Mouse (Mus musculus) layer of hippocampus, adult 2 months (tissue): ENCODE measurements around the gene Ptgds. TPM values are rescaled to one million over a fixed set of nuclear protein-coding genes. Genes with fewer than 3 reads are reported as not detected.

Source experiments
- DNase-seq, 2 experiments: peaks; one replicate each; pipeline ENCODE4 v3.0.0; 2022; ENCODE audit warnings: low spot score in 2 of 2
- H3K27ac ChIP-seq: fragments of 200-600 bp; 2 replicates; pipeline ENCODE4 v1.8.1; 2022
- H3K4me3 ChIP-seq: fragments of 200-600 bp; 2 replicates; pipeline ENCODE4 v1.8.1; 2022; ENCODE audit warnings: mild to moderate bottlenecking
- CTCF ChIP-seq: fragments of 200-600 bp; conservative IDR thresholded peaks from 2 replicates; pipeline ENCODE4 v1.8.1; 2022; ENCODE audit warnings: antibody characterized with exemption, mild to moderate bottlenecking, moderate library complexity
- long read RNA-seq, 2 experiments: library from polyadenylated mRNA; stranded (forward); transcript quantifications; one replicate each; pipeline ENCODE4 v2.0.0; 2021; ENCODE audit warnings: borderline mapping rate in 2 of 2
- total RNA-seq, 2 experiments: library from RNA; stranded (reverse); gene quantifications; 2 replicates each; pipeline ENCODE4 v1.2.3; 2021

Gene Ptgds
- 100 to 1,000 TPM; 541 to 735 TPM for total RNA-seq
- long read RNA-seq, experiment 1, transcript Ptgds-203 (7 exons, 775 nt): minor isoform, 116 of 665 reads
- long read RNA-seq, experiment 1, transcript Ptgds-201 (7 exons, 901 nt): major isoform, 515 of 665 reads
- long read RNA-seq, experiment 1, transcript Ptgds-205 (5 exons, 1,327 nt): minor isoform, 7 of 665 reads
- long read RNA-seq, experiment 1, partial matches to known transcripts: 21 of 665 reads
- long read RNA-seq, experiment 1, other reads (novel, unspliced or antisense): 4 of 665 reads
- long read RNA-seq, experiment 2, transcript Ptgds-204 (6 exons, 645 nt): minor isoform, 10 of 573 reads
- long read RNA-seq, experiment 2, transcript Ptgds-205 (5 exons, 1,327 nt): minor isoform, 9 of 573 reads
- long read RNA-seq, experiment 2, transcript Ptgds-203 (7 exons, 775 nt): minor isoform, 99 of 573 reads
- long read RNA-seq, experiment 2, transcript Ptgds-201 (7 exons, 901 nt): major isoform, 418 of 573 reads
- long read RNA-seq, experiment 2, partial matches to known transcripts: 17 of 573 reads
- long read RNA-seq, experiment 2, other reads (novel, unspliced or antisense): 20 of 573 reads

DNA sequence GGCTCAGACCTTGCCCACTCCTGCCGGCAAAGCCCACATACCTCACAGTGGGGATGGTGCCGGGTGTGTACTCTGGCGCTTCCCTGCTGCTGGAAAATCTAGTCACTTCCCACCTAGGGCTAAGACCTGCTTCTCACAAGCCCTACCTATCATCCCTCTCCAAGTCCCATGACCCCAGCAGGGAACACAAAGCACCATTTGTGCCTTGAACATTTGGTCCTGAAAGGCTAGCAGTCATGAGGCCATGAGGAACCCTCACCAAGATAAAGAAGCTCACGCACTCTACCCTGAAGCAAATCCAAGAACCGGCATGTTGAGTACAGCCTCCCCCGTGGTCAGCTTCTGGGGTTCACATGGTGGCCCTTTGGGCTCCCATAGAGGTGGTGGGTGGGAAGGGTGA, at the start of gene Ptgds:
Gene Ptgds, minus strand, starts transcription at position 78 of the 400 bp plus-strand sequence.
- Histone ChIP-seq H3K4me3 (peak within 1 kb of the TSS; percentile 20; the same call in 1 of the 2 replicates), H3K27ac (peak within 1 kb of the TSS; percentile 51)
- no peak for TF ChIP-seq CTCF
- DNase-seq: no peak

GRCm38 (mm10) chr2:25509912-25510311, 40.1 kb upstream of the Ptgds start:
- Histone ChIP-seq H3K4me3 (no peak overlapping the region), H3K27ac (no peak overlapping the region)
- DNase-seq: no peak
- peak; percentile 56 for TF ChIP-seq CTCF

GRCm38 (mm10) chr2:25506964-25507363, 37.1 kb upstream of the Ptgds start:
- peak; percentile 49 for TF ChIP-seq CTCF
- no peak for DNase-seq
- no peak overlapping the region for H3K4me3 ChIP-seq
- H3K27ac ChIP-seq: no peak overlapping the region

- TF ChIP-seq CTCF: no peak
- DNase-seq: no peak
- no peak overlapping the region for H3K4me3 ChIP-seq
- no peak overlapping the region for H3K27ac ChIP-seq
Measured at GRCm38 (mm10) chr2:25505860-25506259, 36.0 kb upstream of the Ptgds start.

DNA sequence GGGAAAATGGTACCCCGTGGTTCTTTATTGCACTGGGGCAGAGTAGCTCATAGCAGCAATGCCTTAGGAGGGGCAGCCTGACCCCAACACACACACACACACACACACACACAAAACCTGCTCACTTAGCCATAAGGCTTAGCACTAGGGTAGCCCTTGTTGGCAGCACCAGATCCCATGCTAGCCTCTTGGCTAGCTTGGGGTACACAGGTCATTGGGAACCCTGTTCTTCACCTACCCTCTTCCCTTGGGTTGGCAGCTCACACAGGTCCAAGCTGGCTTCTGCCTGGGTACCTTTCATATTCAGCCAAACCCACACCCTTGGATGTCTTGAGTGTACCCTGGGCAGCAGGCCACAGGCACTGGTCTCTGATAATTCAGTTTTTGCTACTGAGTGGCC, 35.2 kb upstream of the Ptgds start:
- no peak for TF ChIP-seq CTCF
- no peak overlapping the region for H3K27ac ChIP-seq
- DNase-seq: no peak
- H3K4me3 ChIP-seq: no peak overlapping the region

GRCm38 (mm10) chr2:25504538-25504937, 34.7 kb upstream of the Ptgds start:
- Histone ChIP-seq H3K4me3 (no peak overlapping the region), H3K27ac (no peak overlapping the region)
- no peak for TF ChIP-seq CTCF
- DNase-seq: no peak

GRCm38 (mm10) chr2:25502726-25503125, 32.9 kb upstream of the Ptgds start:
- no peak overlapping the region for H3K4me3 ChIP-seq
- no peak for DNase-seq

DNA sequence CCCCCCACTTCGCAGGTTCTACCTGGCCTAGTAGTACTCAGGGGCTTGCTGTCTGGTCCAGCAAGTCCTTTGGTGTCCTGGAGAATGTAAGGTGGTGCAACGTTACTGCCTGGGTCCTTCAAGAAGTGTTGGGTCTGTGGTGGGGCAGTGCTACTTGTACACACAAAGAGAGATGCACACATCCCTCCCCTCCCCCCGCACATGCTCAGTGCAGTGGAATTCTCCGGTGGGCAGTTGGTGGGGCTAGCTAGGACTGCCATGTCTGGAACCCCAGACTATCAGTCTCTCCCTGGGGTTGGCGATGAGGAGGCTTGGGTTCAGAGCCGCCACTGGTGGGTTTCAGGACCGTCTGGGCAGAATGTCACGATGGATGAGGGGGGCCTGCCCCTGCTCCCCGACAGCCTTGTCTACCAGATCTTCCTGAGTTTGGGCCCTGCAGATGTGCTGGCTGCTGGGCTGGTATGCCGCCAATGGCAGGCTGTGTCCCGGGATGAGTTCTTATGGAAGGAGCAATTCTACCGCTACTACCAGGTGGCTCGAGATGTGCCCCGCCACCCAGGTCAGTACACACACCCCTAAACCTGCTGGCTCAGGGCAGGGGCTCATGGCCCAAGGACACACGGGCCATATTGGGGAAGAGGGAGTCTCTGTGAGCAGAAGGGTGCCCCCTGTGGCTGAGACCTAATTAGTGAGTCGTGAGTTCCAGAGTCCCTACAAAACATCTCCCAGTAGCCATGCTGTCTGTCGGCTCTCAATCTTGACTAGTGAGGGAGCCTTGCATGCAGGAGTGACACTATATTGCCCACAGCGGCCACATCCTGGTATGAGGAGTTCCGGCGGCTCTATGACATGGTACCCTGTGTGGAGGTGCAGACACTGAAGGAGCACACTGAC, 32.0 kb upstream of the Ptgds start, which contains the start of gene C8g:
Gene C8g, minus strand, starts transcription at position 127 of the 894 bp plus-strand sequence.
- H3K27ac ChIP-seq: peak within 1 kb of the TSS; percentile 96
- H3K4me3 ChIP-seq: peak within 1 kb of the TSS; percentile 68
- no peak for DNase-seq
- TF ChIP-seq CTCF: peak; percentile 34

More at GRCm38 (mm10) chr2:25502726-25503125, 32.9 kb upstream of the Ptgds start:
- H3K27ac ChIP-seq: no peak overlapping the region
- TF ChIP-seq CTCF: no peak

- Histone ChIP-seq H3K27ac (peak within 1 kb of the TSS; percentile 96), H3K4me3 (peak within 1 kb of the TSS; percentile 68)
- DNase-seq: peak; percentile 75 to 88
- no peak for TF ChIP-seq CTCF
Measured at GRCm38 (mm10) chr2:25500576-25501405, 30.9 kb upstream of the Ptgds start, which contains the start of gene Fbxw5. Fbxw5 (plus strand) TSS chr2:25500750.

DNA sequence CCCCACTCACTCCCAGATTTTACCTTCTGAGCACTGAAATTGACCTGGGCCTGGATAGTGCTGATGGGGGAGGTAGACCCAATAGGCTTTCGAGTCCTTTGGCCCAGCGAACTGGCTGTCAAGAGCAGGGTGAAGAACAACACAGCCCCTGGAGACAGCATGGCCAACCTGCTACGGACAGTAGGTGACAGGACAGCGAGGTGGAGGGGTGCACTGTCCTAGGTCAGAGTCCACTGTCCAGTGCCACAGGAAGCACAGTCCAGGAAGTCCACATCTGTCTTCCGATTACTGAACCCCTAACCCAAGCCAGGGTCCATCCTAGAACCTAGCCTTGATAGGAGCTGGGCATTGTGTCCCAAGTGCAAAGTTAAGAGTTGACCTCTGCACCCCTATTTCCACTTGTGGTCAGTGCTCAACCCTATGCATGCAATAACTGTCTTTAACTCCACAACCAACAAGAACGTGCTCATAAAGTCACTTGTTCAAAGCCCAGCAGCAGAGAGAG, 30.3 kb upstream of the Ptgds start:
- Histone ChIP-seq H3K27ac (peak overlapping the region; percentile 90), H3K4me3 (peak overlapping the region; percentile 68)
- DNase-seq: no peak
- TF ChIP-seq CTCF: no peak

DNA sequence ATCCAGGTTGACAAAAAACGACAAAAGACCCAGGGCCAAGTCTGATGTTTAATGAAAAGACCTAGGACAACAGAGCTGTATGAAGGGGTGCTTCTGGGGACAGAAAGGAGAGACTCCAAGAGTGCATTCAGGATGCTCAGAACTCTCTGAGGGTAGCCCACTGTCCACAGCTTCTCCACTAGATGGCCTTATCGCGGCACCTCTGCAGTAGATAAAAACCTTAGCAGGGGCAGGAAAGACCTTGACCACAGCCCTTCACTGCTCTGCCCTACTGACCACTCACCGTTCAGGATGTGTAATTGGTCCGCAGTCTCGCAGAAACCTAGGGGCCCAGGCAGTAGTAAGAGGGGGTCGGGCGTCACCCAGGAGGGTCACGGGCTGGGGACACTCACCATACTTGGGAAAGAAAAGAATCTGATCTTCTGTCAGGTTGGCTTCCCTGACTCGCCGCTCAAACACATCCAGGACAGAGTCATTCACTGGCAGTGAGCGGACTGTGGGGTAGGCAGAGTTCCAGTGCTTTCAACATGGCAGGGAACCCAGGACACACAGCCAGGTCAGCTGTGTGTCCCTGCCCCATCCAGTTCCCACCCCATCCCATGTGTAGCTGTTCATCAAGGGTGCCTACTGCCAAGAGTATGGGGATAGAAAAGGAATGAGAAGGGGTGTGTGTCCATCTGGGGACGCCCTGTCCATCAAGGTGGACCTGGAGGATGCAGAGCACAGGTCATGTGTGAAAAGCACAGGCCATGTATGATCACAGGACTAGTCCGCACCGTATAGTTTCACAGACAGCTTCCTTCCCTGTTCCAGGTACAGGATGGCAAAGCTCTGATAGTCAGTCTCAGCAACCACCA, 29.0 kb upstream of the Ptgds start:
- Histone ChIP-seq H3K4me3 (no peak overlapping the region), H3K27ac (no peak overlapping the region)
- TF ChIP-seq CTCF: 0 out of 2 replicates have a peak, but pooled peaks have one; percentile 12
- DNase-seq: no peak
